Mouse (Mus musculus) kidney, adult 2 months (tissue): Measurements from ENCODE around the gene Frmpd1. TPM values are rescaled to one million over a fixed set of nuclear protein-coding genes. Genes with fewer than 3 reads are reported as not detected.

Source experiments
- DNase-seq: peaks from one replicate; pipeline ENCODE4 v3.0.0; 2021
- H3K27ac ChIP-seq: fragments of 200-500 bp; 2 replicates; pipeline ENCODE4 v1.5.1; 2012; ENCODE audit warnings: low read depth, low read length, control low read depth, inconsistent platforms; ENCODE audit not compliant: insufficient read depth
- H3K27me3 ChIP-seq: fragments of 200-500 bp; replicated peaks from 2 replicates; pipeline ENCODE4 v1.6.1; 2012; ENCODE audit warnings: mild to moderate bottlenecking, moderate library complexity, low read length, inconsistent platforms; ENCODE audit not compliant: control insufficient read depth, insufficient read depth
- H3K36me3 ChIP-seq: fragments of 200-500 bp; 2 replicates; pipeline ENCODE4 v1.6.1; 2012; ENCODE audit warnings: mild to moderate bottlenecking, moderate library complexity, low read length, inconsistent platforms; ENCODE audit not compliant: control insufficient read depth, insufficient read depth
- H3K4me1 ChIP-seq: fragments of 200-500 bp; 2 replicates; pipeline ENCODE4 v1.6.1; 2011; ENCODE audit warnings: low read length; ENCODE audit not compliant: control insufficient read depth, insufficient read depth
- H3K4me3 ChIP-seq: fragments of 200-500 bp; 2 replicates; pipeline ENCODE4 v1.5.1; 2011; ENCODE audit warnings: mild to moderate bottlenecking, low read depth, low read length, control low read depth; ENCODE audit not compliant: insufficient read depth
- CTCF ChIP-seq: fragments of 200-500 bp; conservative IDR thresholded peaks from 2 replicates; pipeline ENCODE4 v1.5.1; 2011; ENCODE audit warnings: low read depth, mild to moderate bottlenecking, control low read depth, low read length, moderate library complexity, mixed read lengths; ENCODE audit not compliant: insufficient read depth, insufficient read length
- POLR2A ChIP-seq: fragments of 200-500 bp; IDR thresholded peaks from one replicate; pipeline ENCODE4 v1.6.1; 2011; ENCODE audit warnings: low read depth, low read length, control low read depth
- WGBS: fragments of 180-500 bp; shearing (Covaris S2); methylation state at CpG from one replicate; pipeline ENCODE4 v1.1.7; 2018; 5-methylcytosine and 5-hydroxymethylcytosine counted together
- polyA plus RNA-seq: library from polyadenylated mRNA; depleted of rRNA; stranded (reverse); fragments of >200 nt; gene quantifications from 2 replicates; pipeline ENCODE4 v1.2.3, GENCODE M21; 2012

Frmpd1 gene
- polyA plus RNA-seq, 1 experiment: 0.56 TPM

DNA sequence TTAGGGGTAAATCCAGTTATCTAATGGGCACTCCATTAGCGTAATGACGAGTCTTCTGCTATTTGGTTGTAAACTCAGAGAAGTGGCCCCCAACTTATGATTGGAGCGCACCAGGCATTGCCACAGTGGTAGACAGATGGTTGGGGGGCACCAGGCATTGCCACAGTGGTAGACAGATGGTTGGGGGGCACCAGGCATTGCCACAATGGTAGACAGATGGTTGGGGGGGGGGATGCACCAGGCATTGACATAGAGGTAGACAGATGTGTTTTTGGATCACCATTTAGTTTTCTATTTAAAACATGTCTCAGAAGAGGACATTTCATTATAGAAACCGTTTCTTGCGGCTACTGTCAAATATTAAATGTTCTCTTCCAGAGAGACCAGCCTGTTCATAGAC lies 53.6 kb downstream of the Frmpd1 start:
- Histone ChIP-seq H3K4me1 (no peaks in the 10 kb centered on the region), H3K27ac (no peak overlapping the region), H3K36me3 (no peaks in the 10 kb centered on the region), H3K27me3 (no peaks in the 10 kb centered on the region), H3K4me3 (no peak overlapping the region)
- TF ChIP-seq POLR2A (no peak), CTCF (no peak)
- DNase-seq: no peak
- 93% methylated on average over 5 of the region's 5 CpGs for WGBS

GRCm38 (mm10) chr4:45241330-45241729 lies 56.7 kb downstream of the Frmpd1 start:
- Histone ChIP-seq H3K36me3 (no peaks in the 10 kb centered on the region), H3K27me3 (no peaks in the 10 kb centered on the region), H3K4me3 (no peak overlapping the region), H3K4me1 (no peaks in the 10 kb centered on the region), H3K27ac (no peak overlapping the region)
- no peak for DNase-seq
- 74% methylated on average over 5 of the region's 5 CpGs for WGBS
- no peak for TF ChIP-seq CTCF
- TF ChIP-seq POLR2A: no peak

GRCm38 (mm10) chr4:45242163-45242562 lies 57.5 kb downstream of the Frmpd1 start:
- Histone ChIP-seq H3K4me3 (no peak overlapping the region), H3K36me3 (no peaks in the 10 kb centered on the region), H3K4me1 (no peaks in the 10 kb centered on the region), H3K27ac (no peak overlapping the region), H3K27me3 (no peaks in the 10 kb centered on the region)
- TF ChIP-seq CTCF (no peak), POLR2A (no peak)
- no peak for DNase-seq
- 66% methylated on average over 7 of the region's 7 CpGs for WGBS

GRCm38 (mm10) chr4:45243211-45243902 lies 58.7 kb downstream of the Frmpd1 start:
- 66% methylated on average over 15 of the region's 15 CpGs for WGBS
- Histone ChIP-seq H3K4me3 (no peak overlapping the region), H3K36me3 (no peaks in the 10 kb centered on the region), H3K27me3 (no peaks in the 10 kb centered on the region), H3K4me1 (no peaks in the 10 kb centered on the region), H3K27ac (no peak overlapping the region)
- TF ChIP-seq CTCF: no peak
- no peak for TF ChIP-seq POLR2A
- no peak for DNase-seq

- no peaks in the 10 kb centered on the region for H3K36me3 ChIP-seq
- no peak for DNase-seq
- no peak overlapping the region for H3K4me3 ChIP-seq
- H3K27ac ChIP-seq: no peak overlapping the region
- H3K27me3 ChIP-seq: no peaks in the 10 kb centered on the region
- no peaks in the 10 kb centered on the region for H3K4me1 ChIP-seq
- no peak for TF ChIP-seq CTCF
- WGBS: 84% methylated on average over 8 of the region's 8 CpGs
Observed at GRCm38 (mm10) chr4:45251265-45251664, 66.6 kb downstream of the Frmpd1 start.

GRCm38 (mm10) chr4:45252861-45253262 lies 68.2 kb downstream of the Frmpd1 start:
- 46% methylated on average over 9 of the region's 9 CpGs for WGBS
- TF ChIP-seq POLR2A (no peak), CTCF (no peak)

DNA sequence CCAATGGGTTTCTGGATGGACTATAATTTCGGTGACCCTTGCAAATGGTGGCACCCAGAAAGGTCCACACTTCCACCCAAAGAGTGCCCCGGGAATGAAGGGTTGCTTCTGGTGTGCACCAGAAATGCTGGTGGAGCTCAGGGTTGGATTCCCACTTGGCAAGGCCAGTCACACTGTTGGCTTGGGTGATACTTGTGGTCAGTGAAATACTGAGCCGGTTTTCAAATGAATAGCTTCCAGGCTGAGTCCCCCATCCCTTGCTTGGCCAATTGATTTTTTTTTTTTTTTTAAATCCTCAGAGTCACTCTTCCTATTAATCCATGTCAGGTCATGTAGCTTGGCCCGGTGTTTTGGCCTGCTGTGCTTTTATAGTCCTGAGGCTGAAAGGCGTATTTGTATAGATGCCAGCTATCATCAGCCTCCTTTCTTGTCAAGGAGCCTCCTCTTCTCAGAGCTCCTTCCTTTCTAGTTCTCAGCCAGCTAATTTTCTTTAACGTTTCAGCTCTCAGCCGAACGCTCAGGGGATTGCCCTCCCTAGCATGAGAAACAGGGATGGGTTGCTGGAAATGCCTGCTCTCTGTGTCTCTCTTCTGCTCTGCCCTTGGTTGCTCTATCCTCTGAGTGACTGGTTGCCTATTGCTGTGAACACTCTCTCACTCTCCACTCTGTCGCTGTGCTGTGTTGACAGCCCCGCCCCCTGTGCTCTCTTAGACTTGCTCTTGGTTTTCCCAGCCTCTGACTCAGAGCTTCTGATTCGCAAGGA lies 69.3 kb downstream of the Frmpd1 start:
- TF ChIP-seq POLR2A (no peak), CTCF (no peak)
- no peak for DNase-seq
- WGBS: 63% methylated on average over 11 of the region's 11 CpGs

More at GRCm38 (mm10) chr4:45252861-45253262, 68.2 kb downstream of the Frmpd1 start:
- Histone ChIP-seq H3K4me1 (no peaks in the 10 kb centered on the region), H3K27ac (no peak overlapping the region), H3K27me3 (no peaks in the 10 kb centered on the region), H3K4me3 (no peak overlapping the region), H3K36me3 (no peaks in the 10 kb centered on the region)
- DNase-seq: no peak

More for the DNA sequence above, 69.3 kb downstream of the Frmpd1 start:
- Histone ChIP-seq H3K4me3 (no peak overlapping the region), H3K4me1 (no peaks in the 10 kb centered on the region), H3K27ac (no peak overlapping the region), H3K36me3 (no peaks in the 10 kb centered on the region), H3K27me3 (no peaks in the 10 kb centered on the region)
